Mouse (Mus musculus) G1E (cell line): ENCODE data around the gene Nr3c2. TPM values are rescaled to one million over a fixed set of nuclear protein-coding genes. Genes with fewer than 3 reads are reported as not detected.

Source experiments
- ATAC-seq: 2 replicates; pipeline ENCODE4 v1.8.0; 2016; ENCODE audit warnings: mild to moderate bottlenecking; ENCODE audit not compliant: insufficient number of reproducible peaks, poor library complexity, low FRiP score, severe bottlenecking; ENCODE audit errors: extremely low read depth
- DNase-seq: peaks from one replicate; pipeline ENCODE4 v3.0.0; 2012; ENCODE audit warnings: low spot score
- H3K27me3 ChIP-seq: 2 replicates; pipeline ENCODE4 v1.6.1; 2012; ENCODE audit warnings: mild to moderate bottlenecking, low read length, inconsistent platforms; ENCODE audit not compliant: insufficient read depth
- H3K36me3 ChIP-seq: replicated peaks from 2 replicates; pipeline ENCODE3; 2012; ENCODE audit warnings: mild to moderate bottlenecking, inconsistent platforms
- H3K4me1 ChIP-seq: 2 replicates; pipeline ENCODE4 v1.6.1; 2012; ENCODE audit warnings: low read depth, low read length, inconsistent platforms, mixed read lengths; ENCODE audit not compliant: insufficient read depth
- H3K4me3 ChIP-seq: 2 replicates; pipeline ENCODE4 v1.5.1; 2012; ENCODE audit warnings: low read depth, mild to moderate bottlenecking, inconsistent platforms, low read length, moderate library complexity, mixed read lengths
- H3K9me3 ChIP-seq: replicated peaks from 2 replicates; pipeline ENCODE4 v1.6.1; 2012; ENCODE audit warnings: inconsistent platforms
- CTCF ChIP-seq: IDR thresholded peaks from 2 replicates; pipeline ENCODE4 v1.5.1; 2012; ENCODE audit warnings: low read depth, low read length, inconsistent platforms, mixed read lengths
- GATA1 ChIP-seq: IDR thresholded peaks from 2 replicates; pipeline ENCODE4 v1.6.1; 2012; ENCODE audit warnings: borderline replicate concordance, low read length, inconsistent platforms, mixed read lengths
- GATA2 ChIP-seq: IDR thresholded peaks from 2 replicates; pipeline ENCODE4 v1.6.1; 2012; ENCODE audit warnings: low read depth, low read length, inconsistent platforms, borderline replicate concordance
- POLR2AphosphoS5 ChIP-seq: IDR thresholded peaks from 2 replicates; pipeline ENCODE4 v1.6.1; 2012; ENCODE audit warnings: low read depth, low read length, inconsistent platforms; ENCODE audit not compliant: insufficient replicate concordance
- TAL1 ChIP-seq: conservative IDR thresholded peaks from 2 replicates; pipeline ENCODE4 v1.6.1; 2012; ENCODE audit warnings: low read depth, low read length, inconsistent platforms, mixed read lengths
- polyA plus RNA-seq: library from polyadenylated mRNA; stranded (reverse); fragments of >175 nt; gene quantifications from 2 replicates; pipeline ENCODE4 v1.2.3, GENCODE M21; 2012
- total RNA-seq, 2 experiments: library from RNA; stranded (forward) in 1 of 2; stranded (reverse) in 1 of 2; fragments of 200-1000 nt in 1 of 2; fragments of >200 nt in 1 of 2; fragmentation: Nextera tagmentation in 1 of 2; gene quantifications; 2 replicates each; pipeline ENCODE4 v1.2.3; 2014 to 2017

Gene Nr3c2
- total and polyA plus RNA-seq, 3 experiments, result 0.26 to 12.0 (median 7.6) TPM

DNA sequence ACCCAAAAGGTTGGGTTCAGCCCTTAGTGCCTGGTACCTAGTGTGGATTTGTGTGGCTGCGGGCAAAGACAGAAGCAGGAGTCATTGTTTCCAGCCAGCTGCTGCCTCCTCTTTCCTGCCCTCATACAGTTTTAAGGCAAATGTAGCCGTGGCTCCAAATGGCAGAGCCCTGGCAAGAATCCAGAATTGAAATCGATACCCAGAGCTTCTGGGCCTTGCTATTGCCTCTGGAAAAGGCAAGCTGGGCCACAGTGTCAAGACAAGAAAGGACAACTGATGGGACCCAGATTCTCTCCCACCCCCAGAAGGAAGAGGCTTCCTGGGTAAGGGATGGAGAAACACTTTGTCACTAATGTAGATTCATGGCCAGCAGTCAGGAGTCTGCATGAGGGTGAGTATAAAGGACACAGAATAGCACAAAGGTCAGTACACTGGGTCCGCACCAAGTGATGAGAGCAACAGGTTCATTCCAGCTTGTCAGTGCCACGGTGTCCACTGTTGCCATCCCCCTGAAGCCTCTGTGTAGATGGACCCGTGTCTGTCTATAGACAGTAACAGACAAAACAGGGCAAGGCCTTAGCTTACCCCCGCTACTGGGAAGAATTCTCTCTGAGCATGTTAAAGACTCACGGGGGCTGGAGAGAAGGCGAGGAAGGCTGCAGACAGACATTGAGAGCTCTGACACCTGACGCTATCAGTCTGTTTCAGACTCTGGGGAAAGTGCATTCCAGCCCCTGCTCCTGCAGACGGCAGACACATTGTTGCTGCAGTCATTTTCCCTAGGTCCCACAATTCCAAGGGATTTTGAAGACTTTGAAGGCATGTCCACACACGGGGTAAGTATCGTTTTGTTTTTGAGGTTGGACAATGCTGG, 124.8 kb downstream of the Nr3c2 start:
- Histone ChIP-seq H3K36me3 (no peaks in the 10 kb centered on the region), H3K4me3 (no peak overlapping the region), H3K4me1 (no peaks in the 10 kb centered on the region), H3K9me3 (no peaks in the 10 kb centered on the region), H3K27me3 (no peaks in the 10 kb centered on the region)
- DNase-seq (no peak), ATAC-seq (no peak)
- TF ChIP-seq POLR2AphosphoS5 (no peak), CTCF (no peak), TAL1 (no peak), GATA1 (no peak), GATA2 (no peak)

DNA sequence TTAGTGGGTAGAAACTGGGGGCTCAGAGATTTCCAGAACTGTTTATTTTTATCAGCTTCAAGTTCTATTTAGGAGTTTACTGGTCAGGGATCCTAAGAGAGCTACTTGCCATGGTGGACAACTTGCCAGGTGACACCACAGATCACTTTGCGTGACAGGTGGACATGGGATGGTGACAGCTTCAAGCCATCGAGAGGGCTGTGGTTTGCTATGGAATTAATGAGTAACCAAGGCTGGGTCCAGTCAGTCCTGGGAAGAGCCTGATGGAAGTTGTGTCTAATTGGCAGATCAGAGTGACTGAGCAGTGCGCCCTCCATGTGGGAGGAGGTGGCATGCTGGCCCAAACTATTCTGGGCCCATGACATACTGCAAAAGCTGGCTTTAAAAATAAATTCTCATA, 132.0 kb downstream of the Nr3c2 start:
- ATAC-seq (no peak), DNase-seq (no peak)
- TF ChIP-seq POLR2AphosphoS5 (no peak), CTCF (no peak), GATA1 (no peak), GATA2 (no peak), TAL1 (no peak)
- no peaks in the 10 kb centered on the region for H3K4me1 ChIP-seq
- H3K4me3 ChIP-seq, result no peak overlapping the region
- no peaks in the 10 kb centered on the region for H3K9me3 ChIP-seq
- H3K36me3 ChIP-seq, result no peaks in the 10 kb centered on the region
- H3K27me3 ChIP-seq, result no peaks in the 10 kb centered on the region

DNA sequence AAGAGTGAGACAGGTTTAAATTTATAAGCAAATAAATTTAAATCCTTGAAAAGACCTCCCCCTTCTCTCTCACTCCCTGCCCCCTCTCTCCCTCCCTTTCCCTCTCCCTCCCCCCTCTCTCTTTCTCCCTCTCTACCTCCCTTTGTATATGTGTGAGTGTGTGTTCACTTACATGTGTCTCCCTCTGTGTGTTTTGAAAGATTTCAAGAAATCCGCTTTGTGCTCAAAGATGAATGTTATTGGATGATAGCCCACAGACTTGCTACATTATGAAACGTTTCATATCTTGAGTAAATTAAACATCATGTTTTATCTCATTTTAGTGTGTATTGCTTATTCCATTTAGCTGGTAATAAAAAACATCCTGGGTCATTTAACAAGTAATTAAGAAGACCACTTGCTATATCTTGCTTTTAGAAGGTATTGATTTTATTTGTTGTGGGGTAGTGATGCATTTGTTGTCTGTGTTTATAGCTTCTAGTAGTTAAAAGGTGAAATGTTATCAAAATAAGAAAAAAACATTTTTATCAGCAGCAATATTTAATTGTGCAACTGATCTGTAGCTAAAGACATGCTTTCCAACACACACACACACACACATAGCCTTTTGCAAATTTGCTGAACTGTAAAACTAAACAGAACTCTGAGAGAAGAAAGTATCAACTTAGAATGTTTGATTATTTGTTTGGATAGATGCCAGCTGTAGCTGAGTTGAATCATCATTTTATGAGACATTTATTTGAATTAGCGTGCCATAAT, 134.6 kb downstream of the Nr3c2 start:
- Histone ChIP-seq H3K36me3 (no peaks in the 10 kb centered on the region), H3K4me3 (no peak overlapping the region), H3K9me3 (no peaks in the 10 kb centered on the region), H3K27me3 (no peaks in the 10 kb centered on the region), H3K4me1 (no peaks in the 10 kb centered on the region)
- TF ChIP-seq CTCF, result no peak
- TF ChIP-seq GATA2, result no peak
- TF ChIP-seq GATA1, result no peak
- no peak for TF ChIP-seq POLR2AphosphoS5
- no peak for TF ChIP-seq TAL1
- ATAC-seq, result no peak
- no peak for DNase-seq

DNA sequence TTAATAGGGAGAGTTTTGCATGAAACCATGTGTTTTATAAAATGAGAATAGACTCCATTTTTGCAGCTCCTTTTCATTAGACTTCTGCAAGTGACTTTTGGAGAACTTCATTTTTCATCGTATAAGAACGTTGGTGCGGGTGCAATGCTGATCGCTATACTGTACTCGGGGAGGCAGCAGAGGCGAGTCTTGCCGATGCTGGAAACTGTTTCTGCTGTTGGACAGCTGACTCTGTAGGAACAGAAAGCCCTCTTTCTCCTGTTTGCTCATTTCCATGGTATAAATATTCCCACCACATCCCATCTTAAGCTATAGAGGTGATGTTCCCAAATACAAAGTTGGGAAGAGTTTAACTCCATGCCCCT, 135.2 kb downstream of the Nr3c2 start:
- TF ChIP-seq CTCF, result no peak
- TF ChIP-seq GATA1, result no peak
- no peak for TF ChIP-seq TAL1
- no peak for TF ChIP-seq GATA2
- no peak for TF ChIP-seq POLR2AphosphoS5

DNA sequence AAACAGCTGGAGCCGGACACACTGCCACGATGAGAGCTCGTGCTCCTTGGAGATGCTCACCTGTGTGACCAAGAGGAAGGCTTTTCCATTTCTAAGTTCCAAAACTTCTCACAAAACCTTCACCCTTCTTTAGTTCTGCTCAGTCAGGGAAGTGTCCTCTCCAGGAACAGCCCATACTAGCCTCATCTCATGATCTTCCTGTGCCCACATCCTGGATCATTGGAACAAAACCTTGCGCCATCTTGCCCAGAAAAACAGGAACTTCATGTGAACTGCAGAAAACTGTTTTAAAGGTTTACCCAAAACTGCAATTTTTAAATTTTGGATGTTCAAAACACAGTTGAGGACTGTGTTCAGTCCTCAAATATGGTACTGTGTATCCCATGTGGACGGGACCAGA, 142.0 kb downstream of the Nr3c2 start:
- no peak overlapping the region for H3K4me3 ChIP-seq
- 0 out of 2 replicates have a peak, but pooled peaks cover 5% of the 10 kb centered on the region for H3K27me3 ChIP-seq
- peaks cover 13% of the 10 kb centered on the region for H3K4me1 ChIP-seq
- DNase-seq (no peak), ATAC-seq (no peak)
- H3K9me3 ChIP-seq, result no peaks in the 10 kb centered on the region
- no peak for TF ChIP-seq TAL1
- TF ChIP-seq POLR2AphosphoS5, result no peak
- H3K36me3 ChIP-seq, result no peaks in the 10 kb centered on the region

More for the DNA sequence above, 135.2 kb downstream of the Nr3c2 start:
- Histone ChIP-seq H3K27me3 (no peaks in the 10 kb centered on the region), H3K36me3 (no peaks in the 10 kb centered on the region), H3K4me3 (no peak overlapping the region), H3K9me3 (no peaks in the 10 kb centered on the region), H3K4me1 (no peaks in the 10 kb centered on the region)
- ATAC-seq (no peak), DNase-seq (no peak)

DNA sequence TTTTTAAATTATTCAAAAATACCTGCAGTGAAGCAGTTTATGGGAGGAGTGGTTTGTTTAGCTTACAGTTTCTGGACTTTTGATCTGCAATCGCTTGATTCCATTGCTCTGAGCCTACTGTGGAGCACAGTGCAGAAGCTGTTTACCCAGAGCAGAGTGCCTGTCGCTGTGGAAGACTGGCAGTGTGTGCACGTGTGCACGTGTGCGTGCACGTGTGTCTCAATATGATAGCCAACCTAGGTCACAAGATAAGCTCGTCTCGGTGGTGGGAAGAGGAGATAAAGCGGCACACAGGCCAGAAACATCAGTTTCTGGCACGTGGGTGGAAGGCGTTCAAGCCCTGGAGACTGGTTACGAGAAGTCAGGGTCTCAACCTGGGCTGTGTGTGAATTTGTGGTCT, 145.6 kb downstream of the Nr3c2 start:
- H3K9me3 ChIP-seq, result no peaks in the 10 kb centered on the region
- no peaks in the 10 kb centered on the region for H3K36me3 ChIP-seq
- no peak overlapping the region; the same call in 1 of the 2 replicates for H3K4me3 ChIP-seq
- 0 out of 2 replicates have a peak, but pooled peaks cover 5% of the 10 kb centered on the region for H3K27me3 ChIP-seq
- TF ChIP-seq TAL1, result peak; percentile 81
- TF ChIP-seq GATA2, result peak; percentile 38; the same call in 1 of the 2 replicates
- no peak for TF ChIP-seq GATA1
- peak; percentile 93 for ATAC-seq
- peaks cover 28% of the 10 kb centered on the region for H3K4me1 ChIP-seq
- peak; percentile 6 for DNase-seq
